Mouse (Mus musculus): ENCODE measurements around the gene Dnajc15.

- TF ChIP-seq POLR2A (IDR thresholded peaks at IDR 0.05; ENCODE audit: borderline replicate concordance, extremely low read depth, insufficient read depth, insufficient read length, poor library complexity, severe bottlenecking) (no peak), CTCF (IDR thresholded peaks at IDR 0.05; ENCODE audit: borderline replicate concordance, extremely low read depth, insufficient read depth, insufficient read length) (no peak)
These were observed 25.1 kb downstream of the Dnajc15 start for GRCm38 (mm10) chr14:77849852-77850251.
